Mouse (Mus musculus) ES-E14 (cell line): ENCODE data around the gene Arid2. TPM values are rescaled to one million over a fixed set of nuclear protein-coding genes. Genes with fewer than 3 reads are reported as not detected.

Experiments
- DNase-seq: peaks from one replicate; pipeline ENCODE4 v3.0.0-alpha.2; 2013; ENCODE audit warnings: low read depth, low spot score
- H3K27ac ChIP-seq: 2 replicates; pipeline ENCODE4 v1.5.1; 2012; ENCODE audit warnings: low read depth, mild to moderate bottlenecking, low read length, moderate library complexity, mixed read lengths; ENCODE audit not compliant: poor library complexity, insufficient read depth, severe bottlenecking
- H3K36me3 ChIP-seq: 2 replicates; pipeline ENCODE4 v1.6.1; 2012; ENCODE audit warnings: mild to moderate bottlenecking, low read length, moderate library complexity, mixed read lengths; ENCODE audit not compliant: control insufficient read depth, poor library complexity, insufficient read depth, severe bottlenecking
- H3K4me1 ChIP-seq, 2 experiments: fragments of 150-350 bp in 1 of 2; sonication (generic) in 1 of 2; 2 replicates each; pipeline ENCODE4 v1.6.1; 2012; ENCODE audit warnings: low read length in 2 of 2, mild to moderate bottlenecking in 1 of 2, mixed read lengths in 1 of 2; ENCODE audit not compliant: control insufficient read depth in 2 of 2, insufficient read depth in 2 of 2, poor library complexity in 1 of 2
- H3K4me3 ChIP-seq, 2 experiments: fragments of 150-350 bp in 1 of 2; sonication (generic) in 1 of 2; 2 replicates each; pipeline ENCODE4 v1.5.1; 2012; ENCODE audit warnings: low read length in 2 of 2, low read depth in 1 of 2, mild to moderate bottlenecking in 1 of 2, mixed read lengths in 1 of 2; ENCODE audit not compliant: insufficient read depth in 1 of 2, poor library complexity in 1 of 2, severe bottlenecking in 1 of 2
- H3K9ac ChIP-seq: 2 replicates; pipeline ENCODE4 v1.6.1; 2012; ENCODE audit warnings: low read depth, mild to moderate bottlenecking, low read length, mixed read lengths; ENCODE audit not compliant: poor library complexity, insufficient read depth, severe bottlenecking
- H3K9me3 ChIP-seq: fragments of 150-350 bp; sonication (generic); 2 replicates; pipeline ENCODE4 v1.6.1; 2012; ENCODE audit warnings: low read depth, mild to moderate bottlenecking, low read length; ENCODE audit not compliant: control insufficient read depth, insufficient read depth
- CHD2 ChIP-seq: IDR thresholded peaks from 2 replicates; pipeline ENCODE4 v1.6.1; 2014; ENCODE audit warnings: mild to moderate bottlenecking, low read depth, low read length, inconsistent platforms
- HCFC1 ChIP-seq: IDR thresholded peaks from 2 replicates; pipeline ENCODE4 v1.6.1; 2012; ENCODE audit warnings: low read length, inconsistent platforms, borderline replicate concordance; ENCODE audit not compliant: insufficient read depth
- MAFK ChIP-seq: IDR thresholded peaks from 2 replicates; pipeline ENCODE4 v1.6.1; 2014; ENCODE audit warnings: mild to moderate bottlenecking, low read depth, low read length, inconsistent platforms; ENCODE audit not compliant: insufficient read depth
- ZC3H11A ChIP-seq: IDR thresholded peaks from 2 replicates; pipeline ENCODE4 v1.6.1; 2012; ENCODE audit warnings: low read depth, mild to moderate bottlenecking, inconsistent platforms, low read length, borderline replicate concordance
- ZNF384 ChIP-seq: IDR thresholded peaks from 2 replicates; pipeline ENCODE4 v1.6.1; 2012; ENCODE audit warnings: low read depth, low read length, inconsistent platforms
- in situ Hi-C, 2 experiments: fragments of 600-800 bp; cut with MboI; formaldehyde crosslinking; loops; one replicate each; pipeline ENCODE4 v1.15.1; 2025; ENCODE audit warnings: low sequenced_read_pairs in 2 of 2, inconsistent platforms in 1 of 2; ENCODE audit not compliant: unreplicated experiment in 2 of 2
- total RNA-seq: library from RNA; depleted of rRNA; stranded (reverse); fragments of 300-350 nt; gene quantifications from 2 replicates; pipeline ENCODE4 v1.2.3, GENCODE M21; 2012

The Arid2 gene
- total RNA-seq, 1 experiment = 33.2 TPM

DNA sequence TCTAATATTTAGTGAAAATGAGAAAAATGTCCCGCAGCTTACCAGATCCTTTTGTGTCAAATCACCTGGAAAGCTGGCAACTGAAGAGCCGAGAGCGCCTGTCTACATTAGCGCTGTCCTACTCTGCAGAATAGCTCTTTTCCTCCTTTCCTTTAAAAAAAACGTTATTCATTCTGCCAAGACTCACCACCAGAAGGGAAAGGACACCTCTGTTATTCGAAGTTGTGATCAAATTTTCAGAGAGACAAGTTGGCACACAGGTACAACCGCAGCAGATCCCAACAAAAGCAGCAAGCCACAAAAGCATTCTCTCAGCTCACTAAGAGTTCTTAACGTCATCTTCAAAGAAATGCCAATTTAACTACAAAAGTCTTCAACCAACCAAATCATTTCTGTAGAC is 4.2 kb upstream of the Arid2 start:
- no peak overlapping the region for H3K27ac ChIP-seq
- H3K4me3 ChIP-seq = no peak overlapping the region
- H3K4me1 ChIP-seq = peaks cover 5 to 10% of the 10 kb centered on the region in 2 experiments
- H3K36me3 ChIP-seq = peaks cover 13% of the 10 kb centered on the region
- no peak overlapping the region for H3K9ac ChIP-seq
- H3K9me3 ChIP-seq = no peaks in the 10 kb centered on the region
- TF ChIP-seq ZC3H11A = no peak
- TF ChIP-seq ZNF384 = no peak
- TF ChIP-seq CHD2 = no peak
- no peak for TF ChIP-seq HCFC1
- no peak for TF ChIP-seq MAFK
- in situ Hi-C loops = no loop called here
- DNase-seq = no peak

DNA sequence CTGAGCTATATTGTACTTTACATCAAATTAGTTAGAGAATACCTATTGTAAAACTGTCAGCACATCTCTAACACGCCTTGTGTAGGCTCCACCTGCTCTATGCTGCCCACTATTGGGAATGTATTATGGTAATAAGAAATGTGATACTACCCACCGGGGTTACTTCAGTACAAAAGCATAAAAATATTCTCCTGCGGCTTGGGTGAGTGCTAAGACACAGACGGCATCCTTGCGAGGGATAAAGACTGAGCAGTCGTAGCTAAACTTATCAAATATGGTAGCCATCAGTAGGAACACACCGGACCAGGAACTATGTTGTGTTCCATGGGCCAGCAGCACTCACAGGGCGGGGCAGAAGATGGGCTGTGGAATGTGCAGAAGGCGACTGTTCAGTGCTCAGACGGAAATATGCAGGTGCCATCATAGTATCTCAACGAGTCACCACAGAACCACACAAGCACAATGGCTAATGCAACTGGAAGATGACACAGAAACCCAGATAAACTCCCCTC is 3.3 kb upstream of the Arid2 start:
- Histone ChIP-seq H3K4me3 (peak overlapping the region; percentile 80 to 93), H3K4me1 (peaks cover 5 to 10% of the 10 kb centered on the region in 2 experiments), H3K27ac (no peak overlapping the region), H3K36me3 (peaks cover 10% of the 10 kb centered on the region; the same call in 1 of the 2 replicates), H3K9me3 (no peaks in the 10 kb centered on the region), H3K9ac (peak overlapping the region; percentile 54; the same call in 1 of the 2 replicates)
- no peak for DNase-seq
- no peak for TF ChIP-seq MAFK
- no peak for TF ChIP-seq HCFC1
- TF ChIP-seq CHD2 = no peak
- TF ChIP-seq ZC3H11A = no peak
- no peak for TF ChIP-seq ZNF384
- in situ Hi-C loops = no loop called here

DNA sequence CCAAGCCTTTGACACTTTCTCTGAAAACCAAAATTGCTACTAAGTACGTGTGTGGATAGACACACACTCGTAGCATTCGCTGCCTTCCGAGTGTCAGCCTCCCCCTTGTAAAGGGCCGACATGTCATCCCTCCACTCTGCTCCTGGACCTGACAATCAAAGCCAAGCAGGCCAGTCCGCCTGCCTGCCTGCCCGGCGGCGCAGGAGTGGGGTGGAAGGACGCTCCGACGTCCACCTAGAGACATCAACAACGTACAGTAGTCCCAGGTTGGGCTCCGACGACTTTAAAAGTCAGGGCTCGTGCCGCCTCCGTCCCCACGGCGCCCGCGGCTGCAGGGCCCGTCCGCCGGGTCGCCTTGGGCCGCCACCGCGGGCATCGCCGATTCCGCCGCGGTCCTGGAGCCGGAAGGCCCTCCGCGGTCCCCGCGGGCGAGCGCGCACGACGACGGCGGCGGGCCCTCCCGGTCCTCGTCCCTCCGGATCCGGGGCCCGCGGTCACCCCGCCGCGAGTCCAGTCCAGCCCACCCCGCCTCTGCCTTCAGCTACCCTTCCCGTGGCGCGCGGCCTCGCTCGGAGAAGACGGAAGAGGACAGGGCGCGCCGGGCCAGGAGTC is 2.5 kb upstream of the Arid2 start:
- Histone ChIP-seq H3K27ac (peak overlapping the region; percentile 99), H3K9me3 (no peaks in the 10 kb centered on the region), H3K4me1 (peaks cover 7 to 10% of the 10 kb centered on the region in 2 experiments), H3K9ac (peak overlapping the region; percentile 97), H3K4me3 (peak overlapping the region; percentile 80 to 93), H3K36me3 (peaks cover 6% of the 10 kb centered on the region; the same call in 1 of the 2 replicates)
- in situ Hi-C loops = no loop called here
- no peak for DNase-seq
- no peak for TF ChIP-seq ZNF384
- TF ChIP-seq CHD2 = no peak
- no peak for TF ChIP-seq MAFK
- no peak for TF ChIP-seq HCFC1
- TF ChIP-seq ZC3H11A = no peak

DNA sequence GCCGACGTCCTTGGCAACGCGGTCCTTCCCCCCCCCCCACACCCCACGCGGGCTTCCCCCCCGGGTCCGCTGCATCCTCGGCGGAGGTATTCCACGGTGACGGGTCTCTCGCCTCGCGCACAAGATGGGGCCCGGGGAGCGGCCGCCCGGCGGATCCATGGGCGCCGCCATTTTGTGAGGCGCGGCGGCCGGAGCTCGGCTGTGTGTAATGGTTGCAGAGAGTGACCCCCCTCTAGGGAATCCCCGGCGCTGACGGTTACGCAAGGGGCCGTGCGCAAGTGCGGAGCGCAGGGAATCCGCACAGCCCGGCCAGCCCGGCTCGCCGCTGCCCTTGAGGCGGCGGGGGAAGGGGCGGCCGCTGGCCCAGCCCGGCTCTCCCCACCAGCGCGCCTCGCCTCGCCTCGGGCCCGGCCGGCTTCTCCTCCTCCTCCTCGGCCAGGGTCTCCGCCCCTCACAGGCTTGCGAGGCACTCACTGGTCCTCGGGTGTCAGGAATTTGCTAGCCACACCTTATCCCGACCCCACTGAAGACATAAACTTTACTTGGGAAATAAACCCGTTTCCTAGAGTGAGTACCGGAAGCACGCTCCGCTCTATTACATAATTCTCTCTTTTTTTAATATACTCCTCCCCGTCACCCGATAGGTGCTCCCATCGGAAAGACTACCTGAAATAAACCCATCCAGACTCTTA is 1.8 kb upstream of the Arid2 start:
- Histone ChIP-seq H3K27ac (peak overlapping the region; percentile 99), H3K4me1 (peaks cover 9 to 10% of the 10 kb centered on the region in 2 experiments), H3K9ac (peak overlapping the region; percentile 97), H3K4me3 (peak overlapping the region; percentile 80 to 93), H3K36me3 (peaks cover 3% of the 10 kb centered on the region; the same call in 1 of the 2 replicates), H3K9me3 (no peaks in the 10 kb centered on the region)
- peak; percentile 62 for DNase-seq
- TF ChIP-seq CHD2 = no peak
- 0 out of 2 replicates have a peak, but pooled peaks have one; percentile 43 for TF ChIP-seq ZC3H11A
- in situ Hi-C loops = no loop called here
